Mouse (Mus musculus) hindbrain, embryonic 14.5 days (tissue): ENCODE measurements around the gene Ackr2. TPM values are rescaled to one million over a fixed set of nuclear protein-coding genes. Genes with fewer than 3 reads are reported as not detected.

Experiments
- polyA plus RNA-seq: library from polyadenylated mRNA; unstranded; fragments of >200 nt; fragmentation: Nextera tagmentation; extraction: Ambion mirVana; gene quantifications from 2 replicates; pipeline ENCODE4 v1.2.1, GENCODE M21; 2014

Ackr2 gene
- polyA plus RNA-seq, 1 experiment from 2014 or later: 2.4 TPM

Other genes starting within 250 kb of the Ackr2 start
- 21.6 and 26.5 TPM in 2 replicates for gene Sec22c, start 192.9 kb upstream of the Ackr2 start, polyA plus RNA-seq
- 171 and 213 TPM in 2 replicates for gene Ss18l2, start 188.0 kb upstream of the Ackr2 start, polyA plus RNA-seq
- 56.2 and 64.1 TPM in 2 replicates for gene Nktr, start 179.2 kb upstream of the Ackr2 start, polyA plus RNA-seq
- gene Zfp651, start 139.0 kb upstream of the Ackr2 start, polyA plus RNA-seq: 19.1 and 21.5 TPM in 2 replicates
- gene Klhl40, start 120.7 kb upstream of the Ackr2 start, polyA plus RNA-seq: 1.6 and 2.3 TPM in 2 replicates
- 0.31 TPM in 1 of 2 replicates, not detected in the other for gene Hhatl, start 105.8 kb upstream of the Ackr2 start, polyA plus RNA-seq
- gene Ccdc13, start 58.9 kb upstream of the Ackr2 start, polyA plus RNA-seq: 1.9 and 2.2 TPM in 2 replicates
- 146 and 158 TPM in 2 replicates for gene Higd1a, start 40.0 kb upstream of the Ackr2 start, polyA plus RNA-seq
- not detected in 2 replicates for gene Cyp8b1, start 17.9 kb downstream of the Ackr2 start, polyA plus RNA-seq
- 1.7 TPM in 2 replicates for gene Fam198a, start 52.6 kb downstream of the Ackr2 start, polyA plus RNA-seq
- 28.6 and 29.4 TPM in 2 replicates for gene Pomgnt2, start 98.8 kb downstream of the Ackr2 start, polyA plus RNA-seq
- gene Snrk, start 218.9 kb downstream of the Ackr2 start, polyA plus RNA-seq: 58.5 and 65.1 TPM in 2 replicates